Mouse (Mus musculus) hindbrain, embryonic 11.5 days (tissue): ENCODE measurements at regions not wholly inside any gene's neighbourhood (a gene's known extent, or its start where the extent isn't known, plus 50 kb on each side); places are given as distances from the start of the nearest gene placed in this dataset.
A peak's percentile ranks its signal among the peaks of the same experiment; 100 is the strongest.

ENCODE experiments used
- ATAC-seq: fragments of 200-750 bp; cut with Nextera tagmentation; 2 replicates; pipeline ENCODE4 v1.8.0; 2017; ENCODE audit warnings: mild to moderate bottlenecking, moderate TSS enrichment, moderate library complexity; ENCODE audit not compliant: low FRiP score
- DNase-seq: peaks from one replicate; pipeline ENCODE4 v3.0.0-alpha.2; 2015; ENCODE audit warnings: low spot score
- H3K27ac ChIP-seq: fragments of 300-500 bp; sonication (generic); 2 replicates; pipeline ENCODE4 v1.5.1; 2014; ENCODE audit warnings: mild to moderate bottlenecking, low read depth, low read length
- H3K27me3 ChIP-seq: fragments of 300-500 bp; sonication (generic); 2 replicates; pipeline ENCODE4 v1.6.1; 2014; ENCODE audit warnings: mild to moderate bottlenecking, low read length, moderate library complexity, mixed read lengths; ENCODE audit not compliant: control insufficient read depth, insufficient read depth
- H3K36me3 ChIP-seq: fragments of 300-500 bp; sonication (generic); 2 replicates; pipeline ENCODE4 v1.6.1; 2014; ENCODE audit warnings: mild to moderate bottlenecking, low read length, moderate library complexity, mixed read lengths; ENCODE audit not compliant: control insufficient read depth, insufficient read depth
- H3K4me1 ChIP-seq: fragments of 300-500 bp; sonication (generic); replicated peaks from 2 replicates; pipeline ENCODE4 v1.6.1; 2014; ENCODE audit warnings: low read length, mixed read lengths; ENCODE audit not compliant: control insufficient read depth, insufficient read depth
- H3K4me2 ChIP-seq: fragments of 300-500 bp; sonication (generic); replicated peaks from 2 replicates; pipeline ENCODE4 v1.6.1; 2014; ENCODE audit warnings: mild to moderate bottlenecking, low read depth, low read length
- H3K4me3 ChIP-seq: fragments of 300-500 bp; sonication (generic); 2 replicates; pipeline ENCODE4 v1.5.1; 2014; ENCODE audit warnings: low read depth, low read length
- H3K9ac ChIP-seq: fragments of 300-500 bp; sonication (generic); 2 replicates; pipeline ENCODE4 v1.6.1; 2014; ENCODE audit warnings: low read depth, low read length
- H3K9me3 ChIP-seq: fragments of 300-500 bp; sonication (generic); 2 replicates; pipeline ENCODE4 v1.6.1; 2016; ENCODE audit warnings: low read length; ENCODE audit not compliant: control insufficient read depth
- WGBS: fragments of 180-500 bp; shearing (Covaris S2); extraction: QIAGEN DNeasy Blood & Tissue Kit; methylation state at CpG from one replicate; pipeline ENCODE4 v1.1.7; 2014; 5-methylcytosine and 5-hydroxymethylcytosine counted together

DNA sequence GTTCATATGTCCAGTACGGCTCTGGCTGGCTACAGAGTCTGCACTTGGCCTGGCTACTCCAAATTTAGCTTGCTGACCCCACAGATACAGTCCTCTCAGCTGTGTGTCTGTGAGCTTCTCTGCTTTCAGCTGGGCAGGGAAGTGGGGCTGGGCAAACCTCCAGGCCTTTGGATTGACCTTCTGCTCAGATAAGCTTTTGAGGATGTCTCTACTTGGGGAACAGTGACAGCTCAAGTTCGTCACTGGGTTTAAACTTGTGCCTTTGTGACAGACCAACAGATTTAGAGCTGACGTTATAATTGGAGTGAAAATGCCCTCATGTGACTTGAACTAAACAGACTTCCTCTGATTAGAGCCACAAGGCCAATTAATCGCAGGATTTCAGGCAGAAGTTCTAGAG, 78.4 kb upstream of the 1700025G04Rik start:
- 89% methylated on average over 4 of the region's 4 CpGs for WGBS
- no peak for ATAC-seq

DNA sequence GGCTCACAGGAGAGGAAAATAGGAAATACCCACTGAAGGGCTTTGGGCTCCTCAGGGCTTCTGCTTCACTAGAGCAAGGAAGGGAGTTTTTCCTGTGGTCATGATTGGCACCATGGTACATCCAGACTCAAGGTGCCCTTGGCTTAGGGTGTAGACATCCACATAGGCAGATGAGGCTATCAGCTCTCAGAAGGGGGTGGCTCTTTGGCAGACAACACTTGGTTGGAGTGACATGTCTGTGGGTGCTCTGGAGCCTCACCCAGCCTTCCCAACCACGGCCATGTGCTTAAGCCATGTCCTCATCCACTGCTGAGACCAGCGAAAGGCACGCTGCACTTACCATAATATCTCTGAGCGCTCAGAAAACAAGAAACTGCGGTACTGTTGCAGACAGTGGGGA, 77.8 kb upstream of the 1700025G04Rik start:
- DNase-seq: no peak
- Histone ChIP-seq H3K9ac (no peak overlapping the region), H3K4me2 (no peak overlapping the region), H3K36me3 (no peaks in the 10 kb centered on the region), H3K9me3 (no peaks in the 10 kb centered on the region), H3K27me3 (no peaks in the 10 kb centered on the region), H3K4me3 (no peak overlapping the region), H3K4me1 (peaks cover 4% of the 10 kb centered on the region; the same call in 1 of the 2 replicates), H3K27ac (no peak overlapping the region)
- no peak for ATAC-seq
- 91% methylated on average over 5 of the region's 5 CpGs for WGBS

More for the DNA sequence above, 78.4 kb upstream of the 1700025G04Rik start:
- no peaks in the 10 kb centered on the region for H3K27me3 ChIP-seq
- no peaks in the 10 kb centered on the region for H3K9me3 ChIP-seq
- no peak overlapping the region for H3K27ac ChIP-seq
- no peak overlapping the region for H3K4me2 ChIP-seq
- DNase-seq: no peak
- no peaks in the 10 kb centered on the region for H3K36me3 ChIP-seq
- H3K9ac ChIP-seq: no peak overlapping the region
- no peak overlapping the region for H3K4me3 ChIP-seq
- H3K4me1 ChIP-seq: peaks cover 4% of the 10 kb centered on the region; the same call in 1 of the 2 replicates

DNA sequence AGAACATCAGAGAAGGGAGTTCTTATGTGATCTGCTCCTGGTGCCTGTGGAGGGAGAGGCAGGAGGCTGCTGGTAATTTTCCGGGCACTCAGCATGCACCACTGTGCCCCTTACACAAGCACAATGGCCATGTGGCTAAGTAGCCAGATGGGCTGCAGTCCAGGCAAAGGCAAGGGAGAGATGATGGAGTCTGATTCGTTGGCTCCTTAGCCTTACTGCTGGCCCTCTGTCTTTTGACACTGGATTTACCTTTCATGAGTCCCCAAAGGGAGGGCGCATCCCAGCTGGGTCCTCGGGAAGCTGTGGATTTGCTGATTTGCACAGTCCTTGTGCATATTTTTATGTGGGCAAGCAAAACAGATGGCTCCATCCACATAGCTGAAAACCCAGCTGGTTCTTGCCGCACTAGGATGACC, 75.6 kb upstream of the 1700025G04Rik start:
- Histone ChIP-seq H3K9ac (no peak overlapping the region), H3K27ac (peak overlapping the region; percentile 90)
- DNase-seq: peak; percentile 63

DNA sequence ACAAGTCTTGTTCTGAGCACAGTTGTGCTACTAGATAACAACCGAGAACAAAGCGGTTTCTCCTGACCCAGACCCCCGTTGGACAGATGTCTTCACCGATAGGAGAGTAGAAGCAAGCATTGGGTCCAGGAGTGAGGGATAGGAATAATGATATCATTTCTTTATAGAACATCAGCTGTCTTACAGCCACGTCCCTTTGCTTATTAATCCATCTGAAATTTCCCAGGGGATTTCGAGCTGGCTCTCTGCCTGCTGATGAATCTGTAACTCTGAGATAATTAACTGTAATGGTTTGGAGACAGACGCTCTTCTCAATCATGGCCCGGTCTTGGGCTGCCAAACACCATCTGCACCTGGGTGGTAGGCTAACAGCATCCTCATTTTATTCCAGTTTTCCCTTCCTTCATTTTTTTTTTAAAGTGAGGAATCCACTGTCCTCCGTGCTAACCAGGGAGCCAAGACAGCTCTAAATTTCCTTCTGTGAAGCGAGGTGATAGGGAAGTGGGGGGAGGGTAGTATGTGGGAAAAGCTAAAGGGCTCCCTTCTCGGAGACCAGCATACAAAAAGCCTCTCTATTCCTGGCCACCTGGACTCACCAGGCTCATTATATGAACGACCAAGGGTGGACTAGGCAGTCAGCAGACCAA, 75.0 kb upstream of the 1700025G04Rik start:
- 63% methylated on average over 12 of the region's 12 CpGs for WGBS
- no peak overlapping the region for H3K4me3 ChIP-seq
- peak; percentile 45 for DNase-seq

More for the DNA sequence above, 75.6 kb upstream of the 1700025G04Rik start:
- no peaks in the 10 kb centered on the region for H3K36me3 ChIP-seq
- peak; percentile 93 for ATAC-seq
- 58% methylated on average over 5 of the region's 5 CpGs for WGBS
- H3K9me3 ChIP-seq: no peaks in the 10 kb centered on the region
- no peak overlapping the region for H3K4me3 ChIP-seq
- no peak overlapping the region for H3K4me2 ChIP-seq
- 0 out of 2 replicates have a peak, but pooled peaks cover 4% of the 10 kb centered on the region for H3K4me1 ChIP-seq
- no peaks in the 10 kb centered on the region for H3K27me3 ChIP-seq

DNA sequence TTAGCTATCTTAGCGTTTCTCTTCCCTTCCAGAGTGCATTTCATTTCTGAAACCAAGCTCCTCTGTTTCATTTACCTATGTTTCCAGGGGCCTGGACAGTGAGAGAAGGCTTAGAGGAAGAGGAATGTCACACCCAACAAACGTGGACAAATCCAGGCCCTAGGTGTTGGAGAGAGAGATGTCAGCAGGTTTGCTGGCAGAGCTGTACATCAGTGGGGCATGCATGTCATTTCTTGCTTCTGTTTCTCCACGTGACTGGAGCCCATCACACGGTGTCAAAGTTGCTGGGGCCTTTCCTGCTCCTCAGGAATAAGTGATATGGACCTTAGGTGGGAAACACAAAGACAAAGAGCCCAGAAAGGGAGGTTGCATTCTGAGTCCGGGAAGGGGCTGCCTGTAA, 74.3 kb upstream of the 1700025G04Rik start:
- no peak overlapping the region for H3K4me3 ChIP-seq
- DNase-seq (no peak), ATAC-seq (no peak)
- no peak overlapping the region for H3K4me2 ChIP-seq
- no peaks in the 10 kb centered on the region for H3K9me3 ChIP-seq
- 69% methylated on average over 5 of the region's 5 CpGs for WGBS
- 0 out of 2 replicates have a peak, but pooled peaks cover 4% of the 10 kb centered on the region for H3K4me1 ChIP-seq
- H3K27me3 ChIP-seq: no peaks in the 10 kb centered on the region
- no peaks in the 10 kb centered on the region for H3K36me3 ChIP-seq
- H3K27ac ChIP-seq: peak overlapping the region; percentile 90
- no peak overlapping the region for H3K9ac ChIP-seq

More for the DNA sequence above, 75.0 kb upstream of the 1700025G04Rik start:
- Histone ChIP-seq H3K27me3 (no peaks in the 10 kb centered on the region), H3K27ac (peak overlapping the region; percentile 90), H3K4me2 (no peak overlapping the region), H3K36me3 (no peaks in the 10 kb centered on the region), H3K9ac (no peak overlapping the region), H3K9me3 (no peaks in the 10 kb centered on the region), H3K4me1 (0 out of 2 replicates have a peak, but pooled peaks cover 4% of the 10 kb centered on the region)
- peak; percentile 84 for ATAC-seq

DNA sequence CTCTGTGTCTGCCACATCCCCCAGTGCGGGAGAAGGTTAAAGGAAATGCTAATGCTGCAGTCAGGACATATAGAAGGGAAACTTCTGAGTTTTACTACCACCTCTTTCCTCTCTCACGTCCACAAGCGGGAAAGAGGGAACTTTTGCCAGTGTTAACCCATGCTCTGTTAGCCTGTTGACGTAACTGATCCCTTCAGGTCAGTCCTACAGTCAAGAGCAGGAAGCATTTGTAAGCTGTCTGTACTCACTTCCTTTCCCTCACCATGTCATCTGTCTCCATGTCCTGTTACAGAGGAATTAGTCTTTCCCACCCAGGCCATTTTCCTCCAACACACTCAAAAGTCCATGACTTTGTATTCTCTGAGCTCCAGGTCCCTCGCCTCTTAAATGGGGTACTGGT, 62.5 kb upstream of the 1700025G04Rik start:
- ATAC-seq (no peak), DNase-seq (no peak)
- H3K27me3 ChIP-seq: no peaks in the 10 kb centered on the region
- H3K4me1 ChIP-seq: no peaks in the 10 kb centered on the region
- 84% methylated on average over 5 of the region's 5 CpGs for WGBS
- H3K36me3 ChIP-seq: no peaks in the 10 kb centered on the region
- H3K4me3 ChIP-seq: no peak overlapping the region
- H3K9ac ChIP-seq: no peak overlapping the region
- no peak overlapping the region for H3K27ac ChIP-seq
- no peaks in the 10 kb centered on the region for H3K9me3 ChIP-seq
- H3K4me2 ChIP-seq: no peak overlapping the region

DNA sequence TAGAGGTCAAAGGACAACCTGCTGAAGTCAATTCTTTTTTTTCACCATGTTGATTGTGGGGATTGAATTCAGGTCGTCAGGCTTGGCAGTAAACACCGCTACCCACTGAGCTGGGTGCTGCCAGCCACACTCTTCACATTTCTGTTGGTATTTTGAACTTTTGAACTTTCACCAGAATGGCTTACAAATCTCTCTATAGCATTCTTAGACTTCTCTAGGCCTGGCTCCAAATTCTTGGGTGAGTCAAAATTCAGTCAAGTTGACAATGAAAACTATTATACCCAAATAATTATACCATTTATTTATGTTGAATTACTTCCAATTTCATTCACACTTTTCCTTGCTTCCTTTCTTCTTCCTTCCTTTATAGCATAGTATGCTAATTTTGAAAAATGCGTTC, 58.8 kb upstream of the 1700025G04Rik start:
- no peak overlapping the region for H3K4me3 ChIP-seq
- no peaks in the 10 kb centered on the region for H3K4me1 ChIP-seq
- no peak overlapping the region for H3K4me2 ChIP-seq
- no peak for ATAC-seq
- no peak overlapping the region for H3K27ac ChIP-seq
- 77% methylated on average over 3 of the region's 3 CpGs for WGBS
- H3K9ac ChIP-seq: no peak overlapping the region
- no peak for DNase-seq
- no peaks in the 10 kb centered on the region for H3K36me3 ChIP-seq
- no peaks in the 10 kb centered on the region for H3K9me3 ChIP-seq
- no peaks in the 10 kb centered on the region for H3K27me3 ChIP-seq

DNA sequence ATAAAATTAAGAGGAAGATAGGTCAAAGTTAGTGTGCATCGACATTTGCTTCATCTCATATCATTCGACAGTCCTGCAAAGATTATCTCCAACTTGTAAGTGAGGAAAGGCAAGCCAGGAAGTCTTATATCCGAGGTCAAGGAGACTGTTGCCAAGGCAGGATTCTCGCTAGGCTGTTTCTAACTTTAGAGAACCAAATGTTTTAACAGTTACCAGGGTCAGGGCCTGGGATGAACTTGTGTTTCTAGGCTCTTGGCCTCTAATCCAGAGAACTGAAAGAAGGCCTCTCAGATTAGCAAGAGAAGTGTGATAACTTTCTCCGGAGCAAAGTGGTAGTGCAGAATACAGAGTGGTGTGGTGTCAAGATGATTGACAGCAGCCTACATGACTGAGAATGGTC, 50.2 kb upstream of the 1700025G04Rik start:
- Histone ChIP-seq H3K9ac (no peak overlapping the region), H3K9me3 (no peaks in the 10 kb centered on the region), H3K27ac (no peak overlapping the region), H3K4me2 (no peak overlapping the region), H3K4me1 (no peaks in the 10 kb centered on the region), H3K4me3 (no peak overlapping the region), H3K36me3 (no peaks in the 10 kb centered on the region), H3K27me3 (no peaks in the 10 kb centered on the region)
- no peak for DNase-seq
- 84% methylated on average over 5 of the region's 5 CpGs for WGBS
- ATAC-seq: no peak
